Mouse (Mus musculus): ENCODE measurements around the gene Hmgcr. TPM values are rescaled to one million over a fixed set of nuclear protein-coding genes. Genes with fewer than 3 reads are reported as not detected.
A peak's percentile ranks its signal among the peaks of the same experiment; 100 is the strongest.
"Not testable (repeated sequence)": the region's sequence is repeated elsewhere in the genome, so short reads cannot be mapped to it uniquely, and the experiment has no call there.

Gene Hmgcr
- polyA plus RNA-seq, 1 experiment from 2014 or later = 156 TPM

- Histone ChIP-seq H3K9me3 (no peaks in the 10 kb centered on the region), H3K27me3 (ENCODE audit: insufficient read depth, poor library complexity, severe bottlenecking) (no peaks in the 10 kb centered on the region), H3K27ac (no peak overlapping the region), H3K4me3 (no peak overlapping the region), H3K36me3 (no peaks in the 10 kb centered on the region), H3K4me1 (replicated peaks) (no peaks in the 10 kb centered on the region)
- DNase-seq (ENCODE audit: low spot score) = no peak
- 90% methylated on average over 9 of the region's 9 CpGs for WGBS
These were observed 9.7 kb upstream of the Hmgcr start for GRCm38 (mm10) chr13:96680163-96681087.

- DNase-seq (ENCODE audit: low spot score) = no peak
- WGBS = 79% methylated on average over 6 of the region's 6 CpGs
- no peaks in the 10 kb centered on the region for H3K36me3 ChIP-seq
- no peak overlapping the region for H3K27ac ChIP-seq
- no peaks in the 10 kb centered on the region for H3K4me1 ChIP-seq (replicated peaks)
- H3K27me3 ChIP-seq (ENCODE audit: insufficient read depth, poor library complexity, severe bottlenecking) = no peaks in the 10 kb centered on the region
- H3K4me3 ChIP-seq = no peak overlapping the region
- no peaks in the 10 kb centered on the region for H3K9me3 ChIP-seq
These were observed 7.9 kb upstream of the Hmgcr start for GRCm38 (mm10) chr13:96678616-96679015.

DNA sequence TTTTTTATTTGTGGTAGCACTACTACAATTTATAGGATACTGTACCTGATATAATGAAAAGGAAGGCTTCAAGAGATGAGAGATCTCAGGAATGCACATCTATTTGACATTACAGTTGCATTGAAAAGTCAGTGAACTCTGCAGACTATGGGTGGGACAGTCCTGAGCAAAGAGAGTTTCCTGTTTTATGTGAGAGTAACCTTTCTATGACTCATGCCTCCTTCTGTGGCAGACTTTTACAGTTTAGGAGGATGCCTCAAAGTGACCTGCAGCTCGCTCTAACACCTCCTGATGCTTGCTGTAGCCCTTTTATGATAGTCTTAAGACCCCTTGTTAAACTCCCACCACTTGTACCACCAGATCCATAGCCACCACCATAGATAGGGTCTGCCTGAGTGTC is 6.3 kb upstream of the Hmgcr start:
- no peaks in the 10 kb centered on the region for H3K36me3 ChIP-seq
- H3K27ac ChIP-seq = no peak overlapping the region
- no peaks in the 10 kb centered on the region for H3K27me3 ChIP-seq (ENCODE audit: insufficient read depth, poor library complexity, severe bottlenecking)
- no peak overlapping the region for H3K4me3 ChIP-seq
- no peaks in the 10 kb centered on the region for H3K9me3 ChIP-seq
- DNase-seq (ENCODE audit: low spot score) = no peak
- 83% methylated on average over 1 of the region's 1 CpGs for WGBS
- H3K4me1 ChIP-seq (replicated peaks) = no peaks in the 10 kb centered on the region

DNA sequence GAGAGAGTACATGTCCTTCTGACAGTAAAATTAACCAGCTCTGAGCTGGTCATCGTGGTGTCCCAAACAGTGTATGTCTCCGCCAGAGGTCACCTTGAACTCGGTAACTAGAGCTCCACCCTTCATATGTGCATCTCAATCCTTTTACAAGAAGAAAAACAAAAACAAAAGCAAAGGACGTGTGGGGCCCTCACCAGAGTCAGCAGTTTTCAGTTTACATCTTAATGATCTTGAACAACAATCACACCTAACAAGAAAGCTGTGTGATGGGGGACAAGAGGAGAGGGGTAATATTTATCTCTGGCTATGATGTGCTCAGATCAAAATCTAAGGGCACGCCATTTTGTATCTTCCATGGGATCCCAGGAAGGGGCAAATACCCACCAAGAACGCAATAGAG is 5.0 kb upstream of the Hmgcr start:
- Histone ChIP-seq H3K36me3 (no peaks in the 10 kb centered on the region), H3K27me3 (ENCODE audit: insufficient read depth, poor library complexity, severe bottlenecking) (no peaks in the 10 kb centered on the region), H3K4me1 (replicated peaks) (peaks cover 9% of the 10 kb centered on the region), H3K9me3 (no peaks in the 10 kb centered on the region), H3K4me3 (no peak overlapping the region), H3K27ac (no peak overlapping the region)
- 83% methylated on average over 6 of the region's 6 CpGs for WGBS
- DNase-seq (ENCODE audit: low spot score) = no peak

DNA sequence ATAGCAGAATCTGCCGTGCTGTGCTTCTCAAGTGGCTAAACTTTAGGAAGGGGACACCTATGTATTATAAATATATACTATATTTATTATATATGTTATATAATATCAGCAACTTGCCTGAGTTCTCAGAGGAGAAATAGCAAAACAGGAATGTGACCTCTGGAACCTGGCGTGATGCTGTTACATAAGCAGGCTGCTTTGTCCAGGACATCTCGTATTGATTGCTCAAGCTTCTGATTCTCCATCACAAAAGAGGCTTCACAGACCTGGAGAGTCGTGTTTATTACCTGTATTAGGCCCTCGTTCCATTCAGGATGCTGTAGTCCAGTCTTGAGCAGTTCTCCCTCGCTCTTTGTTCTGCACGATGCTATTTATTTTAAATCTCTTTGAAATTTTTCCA is 3.1 kb upstream of the Hmgcr start:
- H3K27me3 ChIP-seq (ENCODE audit: insufficient read depth, poor library complexity, severe bottlenecking) = no peaks in the 10 kb centered on the region
- DNase-seq (ENCODE audit: low spot score) = no peak
- H3K36me3 ChIP-seq = no peaks in the 10 kb centered on the region
- no peak overlapping the region for H3K4me3 ChIP-seq
- H3K27ac ChIP-seq = no peak overlapping the region
- peaks cover 19% of the 10 kb centered on the region for H3K4me1 ChIP-seq (replicated peaks)
- no peaks in the 10 kb centered on the region for H3K9me3 ChIP-seq
- WGBS = 81% methylated on average over 7 of the region's 7 CpGs

DNA sequence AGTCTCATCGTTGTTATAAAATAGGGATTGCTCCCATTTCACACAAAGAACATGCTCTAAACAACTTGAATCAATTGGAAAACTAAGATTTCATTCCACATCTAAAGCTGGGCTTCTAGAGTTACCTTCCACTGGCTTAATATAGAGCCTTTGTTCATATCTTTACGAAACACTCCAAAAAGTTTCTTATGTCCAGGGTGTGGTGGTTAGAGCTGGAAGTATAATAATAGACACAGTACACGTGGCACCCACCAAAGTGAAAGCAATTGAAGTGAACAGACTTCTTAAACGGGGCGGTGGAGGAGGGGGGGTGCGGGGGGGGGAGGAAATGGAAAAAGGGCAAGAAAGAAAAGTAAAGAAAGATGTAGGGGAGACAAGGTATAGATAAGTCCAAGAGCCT is 1.5 kb upstream of the Hmgcr start:
- Histone ChIP-seq H3K4me3 (no peak overlapping the region), H3K9me3 (no peaks in the 10 kb centered on the region), H3K27ac (peak overlapping the region; percentile 100; the same call in 1 of the 2 replicates), H3K4me1 (replicated peaks) (peaks cover 34% of the 10 kb centered on the region), H3K27me3 (ENCODE audit: insufficient read depth, poor library complexity, severe bottlenecking) (no peaks in the 10 kb centered on the region), H3K36me3 (peaks cover 8% of the 10 kb centered on the region)
- no peak for DNase-seq (ENCODE audit: low spot score)
- WGBS = 88% methylated on average over 6 of the region's 6 CpGs

- H3K9me3 ChIP-seq = no peaks in the 10 kb centered on the region
- H3K27me3 ChIP-seq (ENCODE audit: insufficient read depth, poor library complexity, severe bottlenecking) = no peaks in the 10 kb centered on the region
- 92% methylated on average over 5 of the region's 5 CpGs for WGBS
- H3K36me3 ChIP-seq = peaks cover 12% of the 10 kb centered on the region
- DNase-seq (ENCODE audit: low spot score) = no peak
- H3K4me1 ChIP-seq (replicated peaks) = peaks cover 38% of the 10 kb centered on the region
- peak overlapping the region; percentile 100 for H3K27ac ChIP-seq
- H3K4me3 ChIP-seq = no peak overlapping the region
These were observed 1.1 kb upstream of the Hmgcr start for GRCm38 (mm10) chr13:96671906-96672234.

DNA sequence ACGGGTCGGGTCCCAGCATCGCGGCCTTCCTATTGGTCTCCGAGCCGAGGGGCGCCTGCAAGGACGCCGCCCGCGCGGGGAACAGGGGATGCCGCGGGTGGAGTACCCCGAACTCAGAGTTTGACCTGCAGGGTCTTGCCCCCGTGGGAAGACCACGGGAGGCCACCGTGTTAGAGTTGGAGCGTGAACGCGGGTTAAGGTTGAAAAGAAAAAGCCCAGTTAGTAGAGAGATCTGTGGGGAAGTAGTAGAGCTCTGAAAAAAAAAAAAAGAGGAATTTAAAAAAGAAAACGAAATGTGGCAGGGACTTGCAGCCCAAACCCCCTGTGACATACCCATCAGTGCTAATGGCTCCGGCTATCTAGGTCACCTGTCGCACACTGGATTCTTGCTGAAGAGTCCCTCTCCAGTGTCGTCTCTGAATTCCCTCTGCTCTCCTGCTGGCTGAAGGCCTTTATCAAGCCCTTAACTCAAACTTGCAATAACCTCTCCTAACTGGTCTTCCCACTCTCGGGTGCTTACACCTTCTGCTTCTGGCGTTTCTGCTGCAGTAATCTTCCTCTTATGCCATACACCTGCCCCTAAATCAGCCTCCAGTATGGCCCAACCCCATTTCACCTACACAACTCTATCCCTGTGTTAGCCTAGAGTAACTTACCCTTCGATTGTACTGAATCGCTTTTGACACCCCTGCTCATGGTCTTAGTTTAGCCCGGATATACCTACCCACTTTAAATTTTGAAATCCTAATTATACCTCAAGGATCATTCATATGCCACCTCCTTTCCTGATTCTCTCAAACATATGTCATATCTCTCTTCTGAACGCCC is 556 bp upstream of the Hmgcr start:
- H3K4me1 ChIP-seq (replicated peaks) = peaks cover 41% of the 10 kb centered on the region
- DNase-seq (ENCODE audit: low spot score) = no peak
- 15% methylated on average over 31 of the region's 31 CpGs for WGBS
- H3K4me3 ChIP-seq = peak overlapping the region; percentile 99
- no peaks in the 10 kb centered on the region for H3K9me3 ChIP-seq
- H3K27ac ChIP-seq = peak overlapping the region; percentile 100
- no peaks in the 10 kb centered on the region for H3K27me3 ChIP-seq (ENCODE audit: insufficient read depth, poor library complexity, severe bottlenecking)
- H3K36me3 ChIP-seq = peaks cover 18% of the 10 kb centered on the region

- H3K4me3 ChIP-seq = peak overlapping the region; percentile 99
- no peak for DNase-seq (ENCODE audit: low spot score)
- peak overlapping the region; percentile 100 for H3K27ac ChIP-seq
- H3K4me1 ChIP-seq (replicated peaks) = peaks cover 41% of the 10 kb centered on the region
- no peaks in the 10 kb centered on the region for H3K27me3 ChIP-seq (ENCODE audit: insufficient read depth, poor library complexity, severe bottlenecking)
- H3K36me3 ChIP-seq = peaks cover 30% of the 10 kb centered on the region
- WGBS = 7% methylated on average over 13 of the region's 13 CpGs
- no peaks in the 10 kb centered on the region for H3K9me3 ChIP-seq
These were observed 724 bp downstream of the Hmgcr start for GRCm38 (mm10) chr13:96670019-96670405.

DNA sequence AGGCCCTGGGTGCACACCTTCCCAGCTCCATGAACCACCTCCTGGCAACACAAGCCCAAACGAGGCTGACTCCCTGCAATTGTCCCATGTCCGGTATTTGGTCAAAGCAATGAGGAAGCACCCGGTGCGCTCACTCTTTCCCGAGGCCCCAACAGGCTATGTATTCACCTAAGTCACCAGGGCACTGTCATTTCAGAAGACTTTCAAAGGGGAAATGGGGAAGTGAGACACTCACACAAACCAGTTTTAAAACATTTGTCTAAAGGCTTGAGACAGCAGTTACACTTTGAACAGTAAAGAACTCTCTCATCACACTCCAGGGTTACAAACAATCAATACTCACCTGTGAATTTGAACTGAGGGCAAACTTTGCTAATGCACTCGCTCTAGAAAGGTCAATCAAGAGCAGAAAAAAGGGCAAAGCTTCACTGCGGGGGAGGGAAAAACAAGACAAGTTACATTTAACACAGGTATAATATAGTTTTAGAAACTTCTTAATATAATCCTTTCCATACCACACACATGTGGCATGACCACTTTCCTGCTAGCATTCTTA is 6.2 kb downstream of the Hmgcr start:
- H3K27ac ChIP-seq = no peak overlapping the region
- H3K4me1 ChIP-seq (replicated peaks) = peaks cover 38% of the 10 kb centered on the region
- WGBS = 92% methylated on average over 7 of the region's 7 CpGs

DNA sequence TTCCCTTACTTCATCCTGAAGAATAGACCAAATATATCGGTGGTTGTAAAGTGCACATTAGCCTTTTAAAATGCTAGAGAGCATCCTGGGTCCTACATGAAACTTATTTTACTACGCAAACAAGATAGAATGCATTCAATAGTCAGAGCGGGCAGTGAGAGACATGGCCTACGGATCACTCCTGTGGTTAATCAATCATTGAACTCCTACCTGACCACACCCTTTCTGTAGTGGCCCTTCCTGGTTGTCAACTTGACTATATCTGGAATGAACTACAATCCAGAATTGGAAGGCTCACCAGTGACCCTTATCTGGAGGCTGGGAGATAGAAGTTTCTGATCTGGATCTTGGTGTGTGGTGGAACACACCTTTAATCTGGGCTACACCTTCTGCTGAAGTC is 7.6 kb downstream of the Hmgcr start:
- H3K27ac ChIP-seq; H3K9me3 ChIP-seq; DNase-seq (ENCODE audit: low spot score); H3K27me3 ChIP-seq (ENCODE audit: insufficient read depth, poor library complexity, severe bottlenecking); H3K4me3 ChIP-seq: not testable (repeated sequence)
- Histone ChIP-seq H3K36me3 (peaks cover 98% of the 10 kb centered on the region), H3K4me1 (replicated peaks) (peaks cover 24% of the 10 kb centered on the region)
- 97% methylated on average over 4 of the region's 4 CpGs for WGBS

More for the DNA sequence above, 6.2 kb downstream of the Hmgcr start:
- Histone ChIP-seq H3K9me3 (no peaks in the 10 kb centered on the region), H3K36me3 (peaks cover 84% of the 10 kb centered on the region), H3K4me3 (no peak overlapping the region), H3K27me3 (ENCODE audit: insufficient read depth, poor library complexity, severe bottlenecking) (no peaks in the 10 kb centered on the region)
- no peak for DNase-seq (ENCODE audit: low spot score)

DNA sequence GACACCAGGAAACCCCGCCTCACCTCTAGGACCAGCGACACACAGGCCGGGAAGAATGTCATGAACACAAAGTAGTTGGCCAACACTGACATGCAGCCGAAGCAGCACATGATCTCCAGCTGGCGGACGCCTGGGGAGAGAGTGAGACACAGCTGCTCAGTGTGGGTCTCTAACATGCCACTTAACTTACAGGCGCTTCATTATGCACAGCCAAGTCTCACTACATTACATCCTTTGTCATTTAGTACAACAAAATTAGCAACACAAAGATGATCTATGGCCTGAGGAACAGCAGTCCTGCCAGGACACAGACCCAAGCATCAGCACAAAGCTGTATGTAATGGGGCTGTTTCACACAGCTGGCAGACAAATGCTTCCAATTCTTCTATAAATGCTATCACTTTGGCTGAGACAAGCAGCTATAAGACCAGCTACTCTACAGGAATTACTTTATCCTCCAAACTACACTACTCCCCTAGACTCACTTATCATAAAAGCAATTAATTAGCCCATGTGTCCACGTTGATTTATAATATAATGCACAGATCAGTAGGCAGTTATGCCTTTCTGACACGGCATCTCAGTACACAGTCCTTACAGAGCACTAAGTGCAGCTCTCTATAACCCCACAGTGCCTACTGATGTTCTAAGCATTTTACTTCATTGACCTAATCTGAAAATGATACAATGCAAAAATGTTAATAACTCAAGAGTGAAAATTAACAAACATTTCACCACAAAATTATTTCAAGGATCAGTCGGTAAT is 10.5 kb downstream of the Hmgcr start:
- H3K4me3 ChIP-seq = no peak overlapping the region
- peaks cover 9% of the 10 kb centered on the region; the same call in 1 of the 2 replicates for H3K4me1 ChIP-seq (replicated peaks)
- no peaks in the 10 kb centered on the region for H3K27me3 ChIP-seq (ENCODE audit: insufficient read depth, poor library complexity, severe bottlenecking)
- no peak overlapping the region for H3K27ac ChIP-seq
- peak; percentile 43 for DNase-seq (ENCODE audit: low spot score)
- peaks cover 98% of the 10 kb centered on the region for H3K36me3 ChIP-seq
- 72% methylated on average over 10 of the region's 10 CpGs for WGBS
- H3K9me3 ChIP-seq = no peaks in the 10 kb centered on the region
